Mouse (Mus musculus): ENCODE measurements around the gene Baiap2.

Gene Baiap2

DNA sequence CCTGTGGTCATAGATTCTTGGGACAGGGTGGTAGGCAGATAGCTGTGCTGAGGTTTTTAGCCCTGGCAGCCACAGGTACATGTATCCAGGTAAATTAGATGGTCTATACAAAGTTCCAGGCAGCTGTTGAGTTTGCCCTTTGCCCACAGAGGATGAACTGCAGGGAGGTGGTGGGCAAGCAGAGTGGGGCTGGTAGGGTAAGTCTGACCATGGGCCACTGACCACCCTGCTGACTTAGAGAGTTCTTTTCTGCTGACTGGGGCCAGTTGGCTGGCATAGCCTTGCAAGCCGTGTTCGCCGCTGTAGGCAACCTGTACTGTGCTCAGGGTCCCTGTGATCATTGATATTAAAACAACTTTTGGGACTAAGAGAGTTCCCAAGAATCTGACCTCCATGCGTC lies 36.1 kb downstream of the Baiap2 start:
- no peak for DNase-seq (ENCODE audit: low read depth, low spot score)

- no peak for DNase-seq (ENCODE audit: low read depth, low spot score)
Measured at GRCm38 (mm10) chr11:119979596-119980385, 37.2 kb downstream of the Baiap2 start.

DNA sequence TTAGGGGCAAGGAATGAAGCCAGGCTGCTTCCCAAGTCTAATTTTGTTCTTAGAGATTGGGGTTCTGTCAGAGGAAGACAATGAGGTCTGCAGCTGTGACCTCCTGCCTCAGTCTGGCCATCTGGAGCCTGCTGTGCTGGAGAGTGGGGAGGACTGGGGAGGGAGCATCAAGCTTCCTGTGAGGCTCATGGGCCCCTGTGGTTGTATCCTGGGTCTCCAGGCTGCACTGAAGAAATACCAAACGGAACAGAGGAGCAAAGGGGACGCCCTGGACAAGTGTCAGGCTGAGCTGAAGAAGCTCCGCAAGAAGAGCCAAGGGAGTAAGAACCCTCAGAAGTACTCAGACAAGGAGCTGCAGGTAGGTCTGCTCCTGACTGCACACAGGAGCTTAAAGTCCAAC lies 39.2 kb downstream of the Baiap2 start:
- no peak for DNase-seq (ENCODE audit: low read depth, low spot score)

GRCm38 (mm10) chr11:119982236-119982635 lies 39.7 kb downstream of the Baiap2 start:
- no peak for DNase-seq (ENCODE audit: low read depth, low spot score)

GRCm38 (mm10) chr11:119983151-119983550 lies 40.6 kb downstream of the Baiap2 start:
- DNase-seq (ENCODE audit: low read depth, low spot score): no peak

GRCm38 (mm10) chr11:119986751-119987425 lies 44.3 kb downstream of the Baiap2 start:
- no peak for DNase-seq (ENCODE audit: low read depth, low spot score)

- no peak for DNase-seq (ENCODE audit: low read depth, low spot score)
Measured at GRCm38 (mm10) chr11:119987876-119988275, 45.3 kb downstream of the Baiap2 start.

- DNase-seq (ENCODE audit: low read depth, low spot score): no peak
Measured at GRCm38 (mm10) chr11:119988391-119988790, 45.8 kb downstream of the Baiap2 start.

- peak; percentile 18 for DNase-seq (ENCODE audit: low read depth, low spot score)
Measured at GRCm38 (mm10) chr11:119989115-119989564, 46.6 kb downstream of the Baiap2 start.

- DNase-seq (ENCODE audit: low read depth, low spot score): no peak
Measured at GRCm38 (mm10) chr11:119990658-119991337, 48.2 kb downstream of the Baiap2 start.

DNA sequence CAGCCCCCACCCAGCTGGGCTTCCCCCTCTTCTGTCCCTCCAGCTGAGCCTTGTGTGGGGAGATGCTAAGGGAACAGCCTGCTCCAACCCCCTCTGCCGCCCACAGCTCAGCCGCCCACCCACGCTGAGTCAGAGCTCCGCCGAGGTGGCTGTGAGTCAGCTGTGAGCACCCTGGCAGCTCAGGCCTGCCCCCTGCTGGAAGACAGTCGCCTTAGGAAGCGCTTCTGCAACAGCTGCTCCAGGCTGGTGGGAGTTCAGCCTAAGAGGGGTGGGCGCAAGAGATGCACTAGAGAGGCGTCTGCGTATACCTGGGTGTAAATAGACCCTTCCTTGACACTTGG lies 48.7 kb downstream of the Baiap2 start:
- DNase-seq (ENCODE audit: low read depth, low spot score): peak; percentile 83

- DNase-seq (ENCODE audit: low read depth, low spot score): no peak
Measured at GRCm38 (mm10) chr11:119997351-119997750, 54.8 kb downstream of the Baiap2 start.

- DNase-seq (ENCODE audit: low read depth, low spot score): no peak
Measured at GRCm38 (mm10) chr11:120002041-120002440, 59.5 kb downstream of the Baiap2 start.

- DNase-seq (ENCODE audit: low read depth, low spot score): no peak
Measured at GRCm38 (mm10) chr11:120002634-120003220, 60.2 kb downstream of the Baiap2 start.

DNA sequence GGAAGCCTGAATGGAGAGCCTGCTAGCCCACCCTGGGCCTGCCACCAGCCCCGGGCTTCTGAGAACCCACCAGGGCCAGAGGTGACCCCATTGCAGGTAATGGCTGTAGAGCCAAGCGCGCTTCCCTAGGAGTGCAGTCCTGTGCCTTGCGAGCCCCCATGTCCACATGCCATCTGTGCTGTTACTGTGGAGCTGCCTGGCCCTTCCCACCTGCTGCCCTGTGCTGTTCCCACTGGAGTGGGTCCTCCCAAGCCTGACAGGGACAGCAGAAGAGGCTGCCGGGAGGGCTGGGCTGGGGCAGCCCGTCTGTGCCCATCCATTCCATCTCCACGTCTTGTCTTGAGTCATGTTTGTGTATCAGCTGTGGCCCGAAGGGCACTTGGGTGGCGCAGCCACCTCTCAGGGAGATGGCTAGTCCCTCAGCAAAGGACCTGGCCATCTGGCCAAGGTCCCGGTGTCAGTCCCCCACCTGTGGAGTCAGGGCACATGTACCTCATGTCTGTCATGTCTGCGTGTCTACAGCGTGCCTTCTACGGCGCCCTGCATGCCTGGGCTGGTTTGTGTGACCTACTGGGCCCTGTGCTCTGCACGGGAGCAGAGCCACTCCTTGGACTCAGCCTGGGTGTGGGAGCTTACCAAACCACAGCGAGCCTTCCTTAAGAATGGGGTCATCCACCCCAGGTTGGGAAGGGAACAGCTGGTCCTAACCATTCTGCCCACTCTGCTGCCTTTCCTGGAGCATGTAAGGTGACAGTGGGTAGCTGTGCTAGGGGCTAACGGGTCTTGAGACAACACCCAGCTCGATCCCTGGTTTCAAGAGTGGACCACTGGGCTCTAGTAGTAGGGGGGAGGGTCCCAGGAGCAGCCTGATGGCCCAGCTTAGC lies 63.1 kb downstream of the Baiap2 start:
- no peak for DNase-seq (ENCODE audit: low read depth, low spot score)

DNA sequence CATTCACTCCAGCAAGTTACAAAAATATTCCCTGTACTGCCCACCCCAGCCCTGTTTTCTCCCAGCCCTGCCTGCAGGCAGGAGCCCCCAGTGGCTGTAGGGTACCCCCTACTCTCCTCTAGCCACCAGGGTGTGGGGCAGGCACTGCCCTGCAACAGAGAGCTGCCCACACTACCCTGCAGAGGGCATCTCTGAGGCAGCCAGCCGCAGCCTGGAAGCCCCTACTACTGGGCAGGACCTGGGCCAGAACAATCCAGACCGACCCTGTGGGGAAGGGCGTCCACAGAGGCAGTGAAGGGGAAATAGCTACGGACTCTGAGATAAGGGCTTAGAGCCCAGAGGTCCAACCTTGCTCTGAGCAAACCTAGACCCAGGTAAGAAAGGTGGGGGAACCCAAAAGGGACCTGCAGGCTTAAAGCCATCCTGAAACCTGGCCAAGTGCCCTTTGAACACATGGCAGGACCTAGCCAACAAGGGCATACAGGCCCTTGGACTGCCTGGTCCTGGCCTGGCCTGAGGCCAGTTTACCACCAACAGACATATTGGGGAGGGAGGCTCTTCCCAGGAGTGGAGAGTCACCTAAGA lies 65.0 kb downstream of the Baiap2 start:
- no peak for DNase-seq (ENCODE audit: low read depth, low spot score)

DNA sequence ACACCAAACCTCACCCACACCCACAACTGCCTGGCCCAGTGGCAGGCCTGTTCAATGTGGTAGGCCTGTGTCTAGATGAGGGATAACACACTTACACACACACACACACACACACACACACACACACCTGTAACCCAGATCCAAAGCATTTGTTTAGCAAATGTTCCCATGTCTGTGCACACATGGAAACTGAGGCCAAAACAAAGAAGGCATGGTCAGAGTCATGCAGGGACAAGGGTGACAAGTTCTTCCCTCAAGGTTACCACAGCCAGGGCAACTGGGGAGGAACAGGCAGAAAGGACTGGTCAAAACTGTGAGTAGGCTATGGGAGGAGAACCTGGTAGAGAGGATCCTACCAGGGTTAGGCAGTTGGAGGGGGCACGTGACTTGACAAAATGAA lies 65.9 kb downstream of the Baiap2 start:
- no peak for DNase-seq (ENCODE audit: low read depth, low spot score)

GRCm38 (mm10) chr11:120008956-120009355 lies 66.4 kb downstream of the Baiap2 start:
- no peak for DNase-seq (ENCODE audit: low read depth, low spot score)

GRCm38 (mm10) chr11:120009937-120010336 lies 67.4 kb downstream of the Baiap2 start:
- DNase-seq (ENCODE audit: low read depth, low spot score): no peak

DNA sequence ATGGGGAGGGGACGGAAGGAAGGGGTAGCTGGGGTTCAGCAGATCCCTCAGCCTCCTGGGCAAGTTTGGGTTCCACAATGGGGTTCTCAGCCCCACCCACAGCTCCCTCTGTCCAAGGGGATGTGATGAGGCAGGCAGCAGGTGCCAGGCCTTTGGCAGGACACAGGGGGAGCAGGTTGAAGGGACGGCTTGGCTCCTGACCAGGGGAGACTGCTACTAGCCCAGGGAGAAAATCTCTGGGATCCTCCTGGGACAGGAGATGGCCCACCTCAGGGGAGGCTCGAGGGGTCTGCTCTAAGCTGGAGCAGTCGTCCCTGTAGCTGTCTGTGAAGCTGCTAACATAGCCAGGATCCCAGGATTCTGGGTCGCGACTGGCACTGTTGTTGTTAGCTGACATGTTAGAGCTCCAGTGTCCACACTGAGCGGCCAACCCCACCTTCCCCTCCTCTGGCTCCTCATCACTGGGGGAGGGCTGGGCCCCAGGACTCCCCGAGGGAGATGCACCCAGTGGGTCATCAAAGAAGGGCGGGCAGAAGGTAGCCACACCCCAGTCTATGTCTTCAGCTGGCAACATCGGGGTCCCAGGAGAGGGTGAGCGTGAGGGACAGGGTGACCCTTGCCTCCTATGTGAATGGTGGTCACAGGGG lies 68.7 kb downstream of the Baiap2 start:
- DNase-seq (ENCODE audit: low read depth, low spot score): no peak
